Mouse (Mus musculus) T-helper 2 cell (primary cell): Measurements from ENCODE around the gene Eif4h.

Source experiments
- in situ Hi-C: fragments of 300-600 bp; cut with MboI, MseI; formaldehyde crosslinking; loops from one replicate; pipeline ENCODE4 v1.15.1; 2025; ENCODE audit warnings: high pct_unique_total_duplicates

Gene Eif4h

DNA sequence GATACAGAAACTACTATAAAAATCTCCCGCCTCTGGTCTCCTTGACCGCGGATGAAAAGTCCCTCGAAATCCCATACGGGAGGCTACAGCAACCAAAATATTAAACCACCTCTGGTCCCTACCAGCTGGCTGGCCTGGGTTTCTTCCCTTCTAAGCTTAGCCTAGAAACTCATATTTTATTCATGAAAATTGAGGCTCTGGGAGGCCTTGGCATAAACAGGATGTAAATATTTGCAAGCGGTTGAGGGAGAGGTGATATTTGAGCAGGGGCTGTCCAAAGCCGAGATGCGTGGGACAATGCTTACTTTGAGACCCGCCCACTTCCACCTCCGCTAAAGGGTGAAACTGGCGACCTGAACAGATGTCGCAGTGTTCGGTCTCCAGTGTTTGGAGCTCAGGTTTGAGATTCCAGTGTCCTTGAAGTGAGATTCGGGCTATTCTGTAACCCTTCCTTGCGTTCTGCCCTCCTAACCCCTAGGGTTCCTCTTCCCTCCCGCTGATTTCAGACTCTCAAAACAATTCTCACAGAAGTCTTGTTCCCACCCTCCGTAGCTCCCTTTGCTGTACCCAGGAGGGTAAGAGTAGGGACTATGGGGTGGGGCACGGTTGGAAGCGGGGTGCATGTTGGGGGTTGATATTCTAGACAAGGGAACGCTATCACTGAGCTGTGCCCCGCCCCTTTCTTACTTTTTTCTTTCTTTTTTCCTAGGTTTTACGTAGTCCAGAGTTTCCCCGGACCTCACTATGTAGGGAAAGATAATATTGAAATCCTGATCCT is 67.4 kb downstream of the Eif4h start:
- in situ Hi-C loops: loop anchor here (10.0 kb wide), 1 partner anchor 583 kb away; no protein-coding TSS in a partner anchor
